ENCODE assay signal across 17 mouse cellular contexts in genomic region chr4:86337216-86337765, GRCm38 (mm10).
DNase-seq lines count a peak whose midpoint lies in the region; ATAC-seq and TF ChIP-seq lines count a peak whose summit lies in the region.
"Had no signal": no experiment of that assay in that cellular context is flagged by ENCODE, and none has a peak within 500 bp of the region (broad histone marks: within the 10 kb centered on the region; RNA-seq: fewer than 3 reads in every experiment).

No protein-coding gene starts in this region.

- H3K27ac ChIP-seq in lung, postnatal 0 days (ENCODE audit: low read length): no peak overlapping the region
- H3K27ac ChIP-seq in kidney, embryonic 14.5 days (ENCODE audit: low read depth, low read length): peak overlapping the region; percentile 69; the same call in 1 of the 2 replicates
- H3K27ac ChIP-seq in forebrain, embryonic 13.5 days: no peak overlapping the region
- H3K27ac ChIP-seq: forebrain, embryonic 12.5 days; hindbrain, postnatal 0 days had no signal

- no peak for ATAC-seq in lung, postnatal 0 days
- ATAC-seq in kidney, embryonic 14.5 days (ENCODE audit: low FRiP score, low TSS enrichment): 0 out of 2 replicates have a peak, but pooled peaks have one; percentile 17
- no peak for ATAC-seq in forebrain, embryonic 13.5 days
- ATAC-seq: hindbrain, postnatal 0 days had no signal

- intact Hi-C loops in left cerebral cortex, postnatal 4 days (cut with DNase I): no loop called here

- no peak for TF ChIP-seq CTCF in lung, postnatal 0 days (IDR thresholded peaks at IDR 0.05)

- TF ChIP-seq EP300 in lung, postnatal 0 days (IDR thresholded peaks at IDR 0.05): peak; percentile 34; the same call in 1 of the 2 replicates

- no peak overlapping the region for H3K4me3 ChIP-seq in lung, postnatal 0 days (ENCODE audit: low read depth, low read length)
- H3K4me3 ChIP-seq in kidney, embryonic 14.5 days (ENCODE audit: low read length): no peak overlapping the region
- H3K4me3 ChIP-seq in forebrain, embryonic 13.5 days: no peak overlapping the region
- H3K4me3 ChIP-seq: embryonic facial prominence, embryonic 10.5 days; forebrain, embryonic 12.5 days had no signal

- H3K9ac ChIP-seq in lung, postnatal 0 days (replicated peaks; ENCODE audit: low read depth): no peak overlapping the region
- H3K9ac ChIP-seq in kidney, embryonic 14.5 days (ENCODE audit: low read depth, low read length): no peak overlapping the region
- no peak overlapping the region for H3K9ac ChIP-seq in forebrain, embryonic 13.5 days
- H3K9ac ChIP-seq: forebrain, embryonic 12.5 days had no signal

- H3K36me3 ChIP-seq in lung, postnatal 0 days (ENCODE audit: insufficient read depth, low read length): no peaks in the 10 kb centered on the region
- H3K36me3 ChIP-seq in kidney, embryonic 14.5 days (ENCODE audit: control insufficient read depth, insufficient read depth, low read length): no peaks in the 10 kb centered on the region
- H3K36me3 ChIP-seq in forebrain, embryonic 13.5 days (ENCODE audit: poor library complexity, severe bottlenecking): no peaks in the 10 kb centered on the region
- H3K36me3 ChIP-seq: embryonic facial prominence, embryonic 10.5 days; forebrain, embryonic 12.5 days had no signal

- H3K4me2 ChIP-seq in lung, postnatal 0 days (replicated peaks; ENCODE audit: low read depth, low read length): no peak overlapping the region
- no peak overlapping the region for H3K4me2 ChIP-seq in kidney, embryonic 14.5 days (replicated peaks; ENCODE audit: low read depth, low read length)
- H3K4me2 ChIP-seq in forebrain, embryonic 13.5 days: no peak overlapping the region
- H3K4me2 ChIP-seq: forebrain, embryonic 12.5 days had no signal

- H3K9me3 ChIP-seq in lung, postnatal 0 days (ENCODE audit: low read length): no peaks in the 10 kb centered on the region
- no peaks in the 10 kb centered on the region for H3K9me3 ChIP-seq in kidney, embryonic 14.5 days (ENCODE audit: control insufficient read depth, low read length)
- no peaks in the 10 kb centered on the region for H3K9me3 ChIP-seq in forebrain, embryonic 13.5 days (replicated peaks)
- H3K9me3 ChIP-seq: forebrain, embryonic 12.5 days had no signal

- 52% methylated on average over 6 of the region's 6 CpGs for WGBS in lung, postnatal 0 days
- WGBS in kidney, embryonic 14.5 days: 32% methylated on average over 6 of the region's 6 CpGs
- WGBS in forebrain, embryonic 13.5 days: 88% methylated on average over 6 of the region's 6 CpGs

- H3K27me3 ChIP-seq in lung, postnatal 0 days (replicated peaks; ENCODE audit: insufficient read depth, low read length): no peaks in the 10 kb centered on the region
- no peaks in the 10 kb centered on the region for H3K27me3 ChIP-seq in kidney, embryonic 14.5 days (ENCODE audit: control insufficient read depth, insufficient read depth, low read length)
- H3K27me3 ChIP-seq in forebrain, embryonic 13.5 days: no peaks in the 10 kb centered on the region
- H3K27me3 ChIP-seq: forebrain, embryonic 12.5 days had no signal

- H3K4me1 ChIP-seq in lung, postnatal 0 days (ENCODE audit: insufficient read depth, low read depth, low read length): peaks cover 4% of the 10 kb centered on the region; the same call in 1 of the 2 replicates
- H3K4me1 ChIP-seq in kidney, embryonic 14.5 days (ENCODE audit: control insufficient read depth, insufficient read depth, low read length): peaks cover 19% of the 10 kb centered on the region; the same call in 1 of the 2 replicates
- H3K4me1 ChIP-seq in forebrain, embryonic 13.5 days: peaks cover 8% of the 10 kb centered on the region

- DNase-seq in lung, postnatal 0 days (ENCODE audit: low spot score): no peak
- no peak for DNase-seq in lung, adult 18-20 months
- peak; percentile 31 to 48 for DNase-seq in kidney, postnatal 36 days
- DNase-seq in right cerebral cortex, adult 2 months (ENCODE audit: low spot score in 2 of 2): no peak
- no peak for DNase-seq in left cerebral cortex, postnatal 4 days
- DNase-seq: cerebellum, adult 9-10 months; gastrocnemius, postnatal 14 days; heart, adult 18-20 months; heart, postnatal 4 days; liver; lung, postnatal 36 days; thymus, adult 18-20 months had no signal

Comparison
In these comparisons a context has a peak if more than half of its experiments do, and no peak if none do; other contexts are left out.
1. DNase-seq: peak in kidney, postnatal 36 days (2 of 2); none in lung, postnatal 0 days (single experiment), lung, adult 18-20 months (0 of 2), right cerebral cortex, adult 2 months (0 of 2) and left cerebral cortex, postnatal 4 days (single experiment).